Mouse (Mus musculus) hindbrain, embryonic 10.5 days (tissue): ENCODE measurements at regions not wholly inside any gene's neighbourhood (a gene's known extent, or its start where the extent isn't known, plus 50 kb on each side); places are given as distances from the start of the nearest gene placed in this dataset.

ENCODE experiments used
- DNase-seq: peaks from one replicate; pipeline ENCODE4 v3.0.0-alpha.2; 2017; ENCODE audit warnings: low spot score
- H3K27ac ChIP-seq: fragments of 300-500 bp; sonication (generic); 2 replicates; pipeline ENCODE4 v1.5.1; 2016; ENCODE audit warnings: mild to moderate bottlenecking, moderate library complexity
- H3K27me3 ChIP-seq: fragments of 300-500 bp; sonication (generic); 2 replicates; pipeline ENCODE4 v1.6.1; 2016; ENCODE audit warnings: mild to moderate bottlenecking; ENCODE audit not compliant: poor library complexity, insufficient read depth, severe bottlenecking
- H3K36me3 ChIP-seq: fragments of 300-500 bp; sonication (generic); 2 replicates; pipeline ENCODE4 v1.6.1; 2016; ENCODE audit warnings: mild to moderate bottlenecking, moderate library complexity
- H3K4me1 ChIP-seq: fragments of 300-500 bp; sonication (generic); replicated peaks from 2 replicates; pipeline ENCODE4 v1.6.1; 2016; ENCODE audit warnings: mild to moderate bottlenecking
- H3K4me3 ChIP-seq: fragments of 300-500 bp; sonication (generic); 2 replicates; pipeline ENCODE4 v1.5.1; 2016; ENCODE audit warnings: mild to moderate bottlenecking, moderate library complexity
- H3K9me3 ChIP-seq: fragments of 300-500 bp; sonication (generic); 2 replicates; pipeline ENCODE4 v1.6.1; 2016; ENCODE audit warnings: mild to moderate bottlenecking, moderate library complexity
- WGBS: fragments of 180-500 bp; shearing (Covaris S2); methylation state at CpG from one replicate; pipeline ENCODE4 v1.1.7; 2016; 5-methylcytosine and 5-hydroxymethylcytosine counted together

GRCm38 (mm10) chr2:83105070-83105469 is 161.6 kb downstream of the Fsip2 start:
- DNase-seq, result no peak
- 80% methylated on average over 2 of the region's 2 CpGs for WGBS

GRCm38 (mm10) chr2:83126340-83126739 is 182.9 kb downstream of the Fsip2 start:
- Histone ChIP-seq H3K4me1 (peaks cover 6% of the 10 kb centered on the region; the same call in 1 of the 2 replicates), H3K9me3 (no peaks in the 10 kb centered on the region), H3K36me3 (no peaks in the 10 kb centered on the region), H3K4me3 (no peak overlapping the region), H3K27ac (no peak overlapping the region), H3K27me3 (no peaks in the 10 kb centered on the region)
- 95% methylated on average over 4 of the region's 4 CpGs for WGBS
- DNase-seq, result no peak

More at GRCm38 (mm10) chr2:83105070-83105469, 161.6 kb downstream of the Fsip2 start:
- Histone ChIP-seq H3K9me3 (no peaks in the 10 kb centered on the region), H3K36me3 (no peaks in the 10 kb centered on the region), H3K4me3 (no peak overlapping the region), H3K27me3 (no peaks in the 10 kb centered on the region), H3K27ac (no peak overlapping the region), H3K4me1 (no peaks in the 10 kb centered on the region)

GRCm38 (mm10) chr2:83130709-83131108 is 187.3 kb downstream of the Fsip2 start:
- Histone ChIP-seq H3K4me3 (no peak overlapping the region), H3K27me3 (no peaks in the 10 kb centered on the region), H3K36me3 (no peaks in the 10 kb centered on the region), H3K4me1 (peaks cover 14% of the 10 kb centered on the region; the same call in 1 of the 2 replicates), H3K27ac (no peak overlapping the region; the same call in 1 of the 2 replicates), H3K9me3 (no peaks in the 10 kb centered on the region)
- no peak for DNase-seq
- WGBS, result 75% methylated on average over 2 of the region's 2 CpGs

- peak; percentile 5 for DNase-seq
- Histone ChIP-seq H3K4me1 (peaks cover 14% of the 10 kb centered on the region; the same call in 1 of the 2 replicates), H3K27ac (peak overlapping the region; percentile 53; the same call in 1 of the 2 replicates), H3K27me3 (no peaks in the 10 kb centered on the region), H3K9me3 (no peaks in the 10 kb centered on the region), H3K36me3 (no peaks in the 10 kb centered on the region), H3K4me3 (no peak overlapping the region)
- WGBS, result 42% methylated on average over 4 of the region's 4 CpGs
These were observed 187.9 kb downstream of the Fsip2 start for GRCm38 (mm10) chr2:83131285-83131852.

GRCm38 (mm10) chr2:83165853-83166252 is 222.4 kb downstream of the Fsip2 start:
- no peaks in the 10 kb centered on the region for H3K4me1 ChIP-seq
- no peaks in the 10 kb centered on the region for H3K9me3 ChIP-seq
- DNase-seq, result no peak
- no peaks in the 10 kb centered on the region for H3K36me3 ChIP-seq
- no peaks in the 10 kb centered on the region for H3K27me3 ChIP-seq
- 50% methylated on average over 4 of the region's 4 CpGs for WGBS
- no peak overlapping the region for H3K27ac ChIP-seq
- H3K4me3 ChIP-seq, result no peak overlapping the region
